Mouse (Mus musculus) limb, embryonic 11.5 days (tissue): ENCODE measurements at regions not wholly inside any gene's neighbourhood (a gene's known extent, or its start where the extent isn't known, plus 50 kb on each side); places are given as distances from the start of the nearest gene placed in this dataset.

Experiments used
- ATAC-seq: fragments of 200-750 bp; cut with Nextera tagmentation; 2 replicates; pipeline ENCODE4 v1.8.0; 2017; ENCODE audit warnings: low read depth; ENCODE audit not compliant: insufficient number of reproducible peaks, low FRiP score, low TSS enrichment
- DNase-seq: peaks from one replicate; pipeline ENCODE4 v3.0.0-alpha.2; 2015; ENCODE audit warnings: low spot score
- H3K27ac ChIP-seq: fragments of 300-500 bp; sonication (generic); replicated peaks from 2 replicates; pipeline ENCODE4 v1.5.1; 2014; ENCODE audit warnings: low read depth, mild to moderate bottlenecking, low read length
- H3K27me3 ChIP-seq: fragments of 300-500 bp; sonication (generic); 2 replicates; pipeline ENCODE4 v1.6.1; 2014; ENCODE audit warnings: mild to moderate bottlenecking, low read length, mixed read lengths; ENCODE audit not compliant: control insufficient read depth, insufficient read depth
- H3K36me3 ChIP-seq: fragments of 300-500 bp; sonication (generic); 2 replicates; pipeline ENCODE4 v1.6.1; 2014; ENCODE audit warnings: mild to moderate bottlenecking, low read length, moderate library complexity, mixed read lengths; ENCODE audit not compliant: control insufficient read depth, insufficient read depth
- H3K4me1 ChIP-seq: fragments of 300-500 bp; sonication (generic); 2 replicates; pipeline ENCODE4 v1.6.1; 2014; ENCODE audit warnings: low read length, mixed read lengths; ENCODE audit not compliant: control insufficient read depth, insufficient read depth
- H3K4me2 ChIP-seq: fragments of 300-500 bp; sonication (generic); 2 replicates; pipeline ENCODE4 v1.6.1; 2014; ENCODE audit warnings: low read depth, mild to moderate bottlenecking, moderate library complexity; ENCODE audit not compliant: severe bottlenecking
- H3K4me3 ChIP-seq: fragments of 300-500 bp; sonication (generic); 2 replicates; pipeline ENCODE4 v1.5.1; 2014; ENCODE audit warnings: low read depth, low read length
- H3K9ac ChIP-seq: fragments of 300-500 bp; sonication (generic); 2 replicates; pipeline ENCODE4 v1.6.1; 2014; ENCODE audit warnings: mild to moderate bottlenecking, low read length
- H3K9me3 ChIP-seq: fragments of 300-500 bp; sonication (generic); 2 replicates; pipeline ENCODE4 v1.6.1; 2016; ENCODE audit warnings: low read length; ENCODE audit not compliant: control insufficient read depth
- WGBS: fragments of 180-500 bp; shearing (Covaris S2); extraction: QIAGEN DNeasy Blood & Tissue Kit; methylation state at CpG from one replicate; pipeline ENCODE4 v1.1.7; 2014; 5-methylcytosine and 5-hydroxymethylcytosine counted together

DNA sequence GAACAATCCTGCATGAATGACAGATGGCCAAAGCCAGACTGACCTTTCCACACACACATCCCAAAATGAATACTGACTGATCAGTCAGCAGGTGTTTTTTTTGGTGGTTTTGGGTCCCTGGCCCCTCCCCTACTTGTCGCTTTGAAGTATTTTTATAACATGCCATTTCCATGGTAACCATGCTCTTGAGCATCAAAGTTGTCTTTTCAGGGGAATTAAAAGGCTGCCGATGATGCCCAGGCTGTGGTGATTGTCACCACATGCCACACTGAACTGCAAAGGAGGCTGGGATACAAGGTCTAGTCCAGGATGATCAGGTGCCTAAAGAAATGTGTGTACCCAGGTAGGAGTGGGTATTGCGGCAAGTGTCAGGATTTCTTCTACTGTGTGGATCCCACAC, 92.3 kb upstream of the Frmd4a start:
- ATAC-seq = no peak
- Histone ChIP-seq H3K27me3 (no peaks in the 10 kb centered on the region), H3K4me2 (no peak overlapping the region), H3K4me3 (no peak overlapping the region), H3K9me3 (no peaks in the 10 kb centered on the region), H3K9ac (no peak overlapping the region), H3K4me1 (no peaks in the 10 kb centered on the region), H3K27ac (no peak overlapping the region), H3K36me3 (no peaks in the 10 kb centered on the region)
- WGBS = 77% methylated on average over 3 of the region's 3 CpGs
- no peak for DNase-seq

DNA sequence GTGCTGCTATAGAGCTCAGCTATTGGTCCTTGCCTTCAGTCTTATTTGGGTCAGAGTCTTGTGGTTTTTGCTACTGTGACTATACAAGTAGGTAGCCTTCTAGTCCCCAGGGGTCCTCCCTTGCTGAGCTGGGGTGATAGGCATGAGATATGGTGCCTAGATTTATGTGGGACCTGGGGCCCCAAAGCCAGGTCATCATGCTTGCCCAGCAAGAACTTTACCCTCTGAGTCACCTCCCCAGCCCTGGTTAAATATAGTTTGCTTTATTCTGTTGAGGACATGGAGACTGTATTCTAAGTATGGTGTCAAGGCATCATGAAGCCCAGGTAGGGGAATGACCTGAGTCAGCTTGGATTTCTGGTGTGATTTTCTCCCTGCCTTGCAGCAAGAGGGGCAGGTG, 91.4 kb upstream of the Frmd4a start:
- no peak overlapping the region for H3K4me3 ChIP-seq
- no peaks in the 10 kb centered on the region for H3K27me3 ChIP-seq
- DNase-seq (no peak), ATAC-seq (no peak)
- no peak overlapping the region for H3K9ac ChIP-seq
- H3K27ac ChIP-seq = no peak overlapping the region
- H3K9me3 ChIP-seq = no peaks in the 10 kb centered on the region
- H3K4me1 ChIP-seq = no peaks in the 10 kb centered on the region
- no peaks in the 10 kb centered on the region for H3K36me3 ChIP-seq
- no peak overlapping the region for H3K4me2 ChIP-seq

DNA sequence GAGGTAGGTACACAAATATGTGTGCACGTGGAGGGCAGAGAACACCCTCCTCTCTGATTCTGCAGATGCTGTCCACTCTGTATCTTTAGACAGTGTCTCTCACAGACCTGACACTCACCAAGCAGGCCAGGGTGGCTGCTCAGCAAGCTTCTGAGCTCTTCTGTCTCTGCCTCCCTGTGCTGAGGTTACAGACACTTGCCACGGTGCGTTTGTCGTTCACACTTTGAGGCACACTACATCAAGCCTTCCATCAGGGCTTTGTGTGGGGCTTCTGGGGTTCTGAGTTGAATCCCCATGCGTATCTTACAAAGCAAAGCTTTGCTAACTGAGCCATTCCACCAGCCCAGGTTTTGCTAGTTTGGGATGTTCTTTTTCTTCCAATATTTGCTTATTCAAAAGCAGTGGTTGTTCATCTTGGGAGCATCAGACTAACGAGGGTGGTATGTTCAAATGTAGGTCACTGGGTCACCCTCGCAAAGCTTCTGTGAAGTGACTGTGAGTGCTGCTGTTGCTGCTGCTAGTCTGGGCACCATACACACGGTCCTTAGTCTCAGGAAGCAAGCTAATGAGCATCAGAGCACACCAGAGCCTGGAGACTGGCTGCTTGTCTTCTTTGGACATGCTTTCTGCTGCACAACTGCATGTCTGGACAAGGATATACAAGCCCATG, 90.2 kb upstream of the Frmd4a start:
- Histone ChIP-seq H3K4me1 (no peaks in the 10 kb centered on the region), H3K4me3 (no peak overlapping the region), H3K9me3 (no peaks in the 10 kb centered on the region), H3K27ac (no peak overlapping the region), H3K36me3 (no peaks in the 10 kb centered on the region), H3K4me2 (no peak overlapping the region), H3K9ac (no peak overlapping the region), H3K27me3 (no peaks in the 10 kb centered on the region)
- ATAC-seq (no peak), DNase-seq (no peak)
- 56% methylated on average over 8 of the region's 8 CpGs for WGBS

DNA sequence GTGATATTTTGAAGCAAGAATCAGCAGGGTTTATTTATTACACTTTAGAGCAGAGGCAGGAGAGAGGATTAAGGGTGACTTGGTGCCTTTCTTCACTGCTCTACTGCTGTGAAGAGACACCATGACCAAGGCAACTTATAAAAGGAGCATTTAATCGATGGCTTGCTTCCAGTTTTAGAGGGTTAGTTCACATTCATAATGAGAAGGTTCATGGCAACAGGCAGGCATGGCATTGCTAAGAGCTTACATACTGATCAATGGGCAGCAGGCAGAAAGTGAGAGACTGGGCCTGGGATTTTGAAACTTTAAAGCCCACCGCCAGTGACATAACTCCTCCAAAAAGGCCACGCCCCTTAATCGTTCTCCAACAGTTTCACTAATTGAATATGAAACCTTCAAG, 89.7 kb upstream of the Frmd4a start:
- H3K9ac ChIP-seq = no peak overlapping the region
- DNase-seq (no peak), ATAC-seq (no peak)
- WGBS = 84% methylated on average over 4 of the region's 4 CpGs
- H3K4me1 ChIP-seq = no peaks in the 10 kb centered on the region
- H3K9me3 ChIP-seq = no peaks in the 10 kb centered on the region
- H3K27me3 ChIP-seq = no peaks in the 10 kb centered on the region
- H3K27ac ChIP-seq = no peak overlapping the region
- H3K4me3 ChIP-seq = no peak overlapping the region
- H3K36me3 ChIP-seq = no peaks in the 10 kb centered on the region
- no peak overlapping the region for H3K4me2 ChIP-seq

DNA sequence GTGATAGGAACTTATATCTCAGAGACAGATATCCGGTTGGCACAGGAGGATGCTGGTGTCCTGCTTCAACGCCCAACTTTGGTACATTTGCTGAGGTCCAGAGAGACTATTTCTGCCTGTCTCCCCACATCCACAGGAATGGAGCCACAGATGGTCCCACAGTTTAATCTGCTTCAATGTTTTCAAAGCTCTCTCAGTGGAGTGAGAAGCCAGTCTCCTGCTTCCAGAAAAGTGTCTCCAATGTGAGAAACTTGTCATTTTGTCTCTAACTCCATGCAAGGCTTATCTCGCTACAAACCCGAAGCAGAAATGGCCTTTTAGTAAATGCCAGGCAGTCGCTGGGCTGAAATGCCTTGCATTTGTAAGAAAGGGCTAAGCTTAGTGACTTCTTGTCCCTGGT, 86.9 kb upstream of the Frmd4a start:
- Histone ChIP-seq H3K27ac (no peak overlapping the region), H3K36me3 (no peaks in the 10 kb centered on the region), H3K9ac (no peak overlapping the region), H3K4me3 (no peak overlapping the region), H3K4me1 (no peaks in the 10 kb centered on the region), H3K4me2 (no peak overlapping the region), H3K9me3 (no peaks in the 10 kb centered on the region), H3K27me3 (no peaks in the 10 kb centered on the region)
- WGBS = 88% methylated on average over 5 of the region's 5 CpGs
- DNase-seq (no peak), ATAC-seq (no peak)

DNA sequence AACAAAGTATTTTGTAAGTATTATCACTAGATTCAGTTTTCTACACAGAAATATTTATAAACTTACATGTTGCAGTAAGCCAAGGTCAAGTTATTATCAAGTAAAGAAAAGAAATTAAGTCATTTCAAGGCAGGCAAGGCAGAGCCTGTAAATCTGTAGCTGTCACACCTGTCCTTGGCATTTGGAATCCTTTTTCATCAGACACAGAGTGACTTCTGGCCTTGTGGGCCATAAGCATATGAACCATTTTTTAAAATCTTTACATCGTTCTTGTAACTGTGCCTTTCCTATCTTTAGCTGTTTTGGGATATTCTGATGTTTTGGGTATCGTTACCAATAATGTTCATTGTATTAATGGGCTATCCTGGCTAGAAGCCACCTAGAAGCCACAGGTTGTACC, 76.7 kb upstream of the Frmd4a start:
- no peak overlapping the region for H3K4me2 ChIP-seq
- no peak overlapping the region for H3K9ac ChIP-seq
- H3K36me3 ChIP-seq = no peaks in the 10 kb centered on the region
- WGBS = 89% methylated on average over 2 of the region's 2 CpGs
- ATAC-seq (no peak), DNase-seq (no peak)
- no peaks in the 10 kb centered on the region for H3K27me3 ChIP-seq
- no peak overlapping the region for H3K27ac ChIP-seq
- no peaks in the 10 kb centered on the region for H3K9me3 ChIP-seq
- H3K4me1 ChIP-seq = no peaks in the 10 kb centered on the region
- no peak overlapping the region for H3K4me3 ChIP-seq

DNA sequence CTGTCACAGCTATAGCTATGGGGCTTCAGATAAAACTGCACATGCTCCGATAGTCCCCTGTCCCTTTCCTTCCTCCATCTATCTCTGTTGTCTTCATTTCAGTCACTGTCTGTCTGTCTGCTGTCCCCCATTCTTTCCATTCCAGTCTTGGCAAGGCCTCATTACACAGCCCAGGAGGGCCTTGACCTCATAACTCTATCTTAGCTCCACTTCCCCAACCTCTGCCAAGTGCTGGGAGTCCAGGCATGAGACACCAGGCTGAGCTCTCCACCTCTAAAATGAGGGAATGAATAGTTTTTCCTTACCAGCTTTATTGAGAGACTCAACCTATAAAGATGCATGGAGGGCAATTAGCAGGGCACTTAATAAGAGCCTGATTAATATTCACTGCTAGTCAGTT, 76.0 kb upstream of the Frmd4a start:
- H3K4me3 ChIP-seq = no peak overlapping the region
- no peaks in the 10 kb centered on the region for H3K9me3 ChIP-seq
- H3K9ac ChIP-seq = no peak overlapping the region
- no peak for ATAC-seq
- DNase-seq = no peak
- no peak overlapping the region for H3K4me2 ChIP-seq
- no peak overlapping the region for H3K27ac ChIP-seq
- no peaks in the 10 kb centered on the region for H3K36me3 ChIP-seq
- H3K4me1 ChIP-seq = no peaks in the 10 kb centered on the region
- H3K27me3 ChIP-seq = no peaks in the 10 kb centered on the region
- WGBS = 90% methylated on average over 1 of the region's 1 CpGs

DNA sequence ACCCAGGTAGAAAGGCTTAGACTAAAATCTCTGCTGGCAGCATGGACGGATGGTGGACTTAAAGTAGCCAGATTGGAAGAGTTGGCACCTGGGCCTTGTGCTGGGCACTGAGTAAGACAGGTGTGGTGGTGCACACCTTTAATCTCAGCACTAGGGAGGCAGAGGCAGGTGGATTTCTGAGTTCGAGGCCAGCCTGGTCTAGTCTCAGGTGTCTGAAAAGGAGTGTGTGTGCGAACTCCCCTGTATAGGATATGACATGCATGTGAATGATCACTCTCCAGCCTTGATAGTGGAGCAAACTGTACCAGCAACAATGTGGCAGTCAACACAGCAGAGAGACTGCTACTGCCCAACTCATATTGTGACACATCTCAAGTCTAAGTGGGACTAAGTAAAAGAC, 70.1 kb upstream of the Frmd4a start:
- no peaks in the 10 kb centered on the region for H3K4me1 ChIP-seq
- WGBS = 91% methylated on average over 3 of the region's 3 CpGs
- H3K27me3 ChIP-seq = no peaks in the 10 kb centered on the region
- no peak overlapping the region for H3K27ac ChIP-seq
- H3K4me2 ChIP-seq = no peak overlapping the region
- no peak overlapping the region for H3K9ac ChIP-seq
- H3K9me3 ChIP-seq = no peaks in the 10 kb centered on the region
- H3K36me3 ChIP-seq = no peaks in the 10 kb centered on the region
- ATAC-seq (no peak), DNase-seq (no peak)
- H3K4me3 ChIP-seq = no peak overlapping the region

DNA sequence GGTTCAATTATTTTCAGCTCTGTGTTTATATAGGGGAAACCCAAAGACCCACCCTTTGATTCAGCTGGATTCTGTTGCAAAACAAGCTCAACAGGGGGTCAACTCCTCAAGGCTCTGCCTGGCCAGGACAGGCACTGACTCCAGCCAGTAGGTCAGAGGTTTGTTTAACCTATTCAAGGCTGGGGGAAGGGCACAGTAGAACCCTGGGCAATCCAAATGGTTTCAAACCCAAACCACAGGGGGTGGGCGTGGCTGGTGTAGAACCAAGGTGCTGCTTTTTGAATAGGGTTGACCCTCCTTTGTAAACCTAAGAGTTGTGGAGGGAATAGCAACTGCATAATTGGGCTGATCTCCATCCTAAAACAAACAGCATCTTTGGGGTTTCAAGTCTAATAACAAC, 69.2 kb upstream of the Frmd4a start:
- H3K36me3 ChIP-seq = no peaks in the 10 kb centered on the region
- no peak overlapping the region for H3K9ac ChIP-seq
- no peaks in the 10 kb centered on the region for H3K27me3 ChIP-seq
- no peak overlapping the region for H3K4me2 ChIP-seq
- H3K27ac ChIP-seq = no peak overlapping the region
- WGBS = 76% methylated on average over 1 of the region's 1 CpGs
- DNase-seq (no peak), ATAC-seq (no peak)
- no peaks in the 10 kb centered on the region for H3K4me1 ChIP-seq
- no peak overlapping the region for H3K4me3 ChIP-seq
- H3K9me3 ChIP-seq = no peaks in the 10 kb centered on the region
